Mouse (Mus musculus) thymus, adult 2 months (tissue): Measurements from ENCODE around the gene Podxl.

Source experiments
- CTCF ChIP-seq: fragments of 200-500 bp; IDR thresholded peaks from 2 replicates; pipeline ENCODE4 v1.5.1; 2012; ENCODE audit warnings: mild to moderate bottlenecking, control low read depth, low read length, moderate library complexity, borderline replicate concordance; ENCODE audit not compliant: control insufficient read depth, poor library complexity, insufficient read depth; ENCODE audit errors: extremely low read depth
- POLR2A ChIP-seq: fragments of 200-500 bp; IDR thresholded peaks from 2 replicates; pipeline ENCODE4 v1.6.1; 2012; ENCODE audit warnings: mild to moderate bottlenecking, low read length, control low read depth, moderate library complexity; ENCODE audit not compliant: control insufficient read depth, poor library complexity, insufficient read depth; ENCODE audit errors: extremely low read depth

DNA sequence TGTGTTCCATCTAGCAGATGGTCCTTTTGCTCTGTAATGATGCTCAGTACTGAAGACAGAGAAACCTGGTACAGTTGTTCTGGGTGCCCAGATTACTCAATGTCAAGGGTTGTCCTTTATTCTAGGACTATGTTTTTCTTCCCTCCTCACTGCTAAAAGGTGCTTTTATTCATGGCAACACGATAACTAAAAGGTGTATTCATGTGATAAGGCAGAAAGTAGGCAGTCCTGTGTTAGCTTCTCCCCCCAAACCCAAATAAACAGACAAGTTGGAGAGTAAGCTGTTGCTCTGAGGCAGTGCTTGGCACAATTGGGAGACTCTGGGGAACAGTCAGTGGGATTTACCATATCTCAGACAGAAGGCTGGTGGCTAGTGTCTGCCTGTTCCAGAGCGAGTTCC, 22.3 kb upstream of the Podxl start:
- TF ChIP-seq CTCF (no peak), POLR2A (no peak)
